ENCODE assay signal across 26 mouse cellular contexts in genomic region chr1:90902751-90903150, GRCm38 (mm10). TPM values are rescaled to one million over a fixed set of nuclear protein-coding genes. Genes with fewer than 3 reads are reported as not detected.
DNase-seq lines count a peak whose midpoint lies in the region; ATAC-seq and TF ChIP-seq lines count a peak whose summit lies in the region.
"Had no signal": no experiment of that assay in that cellular context is flagged by ENCODE, and none has a peak within 500 bp of the region (broad histone marks: within the 10 kb centered on the region; RNA-seq: fewer than 3 reads in every experiment).

No protein-coding gene starts in this region.

- no peak overlapping the region for H3K4me3 ChIP-seq in stomach, embryonic 15.5 days (replicated peaks)
- no peak overlapping the region for H3K4me3 ChIP-seq in stomach, postnatal 0 days (ENCODE audit: low read depth, low read length)
- H3K4me3 ChIP-seq in intestine, embryonic 16.5 days (ENCODE audit: low read length), result no peak overlapping the region
- no peak overlapping the region for H3K4me3 ChIP-seq in hindbrain, embryonic 10.5 days
- H3K4me3 ChIP-seq: forebrain, embryonic 13.5 days; gastrocnemius, adult 2 months; heart, embryonic 12.5 days; hindbrain, embryonic 13.5 days had no signal

- H3K27ac ChIP-seq in stomach, embryonic 15.5 days, result 0 out of 2 replicates have a peak overlapping the region, but pooled peaks have one; percentile 2
- no peak overlapping the region for H3K27ac ChIP-seq in stomach, postnatal 0 days (replicated peaks)
- H3K27ac ChIP-seq in intestine, embryonic 16.5 days (ENCODE audit: low read length), result peak overlapping the region; percentile 65
- H3K27ac ChIP-seq in hindbrain, embryonic 10.5 days, result no peak overlapping the region
- H3K27ac ChIP-seq: forebrain, embryonic 13.5 days; gastrocnemius, adult 2 months; hindbrain, embryonic 13.5 days; hindbrain, postnatal 0 days had no signal

- H3K9me3 ChIP-seq in stomach, embryonic 15.5 days, result no peaks in the 10 kb centered on the region
- no peaks in the 10 kb centered on the region for H3K9me3 ChIP-seq in stomach, postnatal 0 days (ENCODE audit: control insufficient read depth, low read length)
- no peaks in the 10 kb centered on the region for H3K9me3 ChIP-seq in intestine, embryonic 16.5 days (ENCODE audit: control insufficient read depth, low read length)
- H3K9me3 ChIP-seq in hindbrain, embryonic 10.5 days, result no peaks in the 10 kb centered on the region
- H3K9me3 ChIP-seq: forebrain, embryonic 13.5 days; heart, embryonic 12.5 days; hindbrain, embryonic 13.5 days had no signal

- TF ChIP-seq EP300 in stomach, postnatal 0 days (optimal IDR thresholded peaks at IDR 0.05), result no peak

- no peak overlapping the region for H3K9ac ChIP-seq in stomach, embryonic 15.5 days
- H3K9ac ChIP-seq in stomach, postnatal 0 days (ENCODE audit: low read length), result no peak overlapping the region
- H3K9ac ChIP-seq in intestine, embryonic 16.5 days (ENCODE audit: low read depth, low read length), result no peak overlapping the region
- H3K9ac ChIP-seq: forebrain, embryonic 13.5 days; heart, embryonic 12.5 days; hindbrain, embryonic 13.5 days had no signal

- WGBS in stomach, embryonic 15.5 days, result 67% methylated on average over 3 of the region's 3 CpGs
- WGBS in stomach, postnatal 0 days, result 64% methylated on average over 3 of the region's 3 CpGs
- 77% methylated on average over 3 of the region's 3 CpGs for WGBS in intestine, embryonic 16.5 days
- WGBS in hindbrain, embryonic 10.5 days, result 74% methylated on average over 3 of the region's 3 CpGs

- peaks cover 4% of the 10 kb centered on the region; the same call in 1 of the 2 replicates for H3K4me1 ChIP-seq in stomach, embryonic 15.5 days
- no peaks in the 10 kb centered on the region; the same call in 1 of the 2 replicates for H3K4me1 ChIP-seq in stomach, postnatal 0 days (replicated peaks; ENCODE audit: control insufficient read depth, insufficient read depth)
- peaks cover 20% of the 10 kb centered on the region for H3K4me1 ChIP-seq in intestine, embryonic 16.5 days (ENCODE audit: control insufficient read depth, insufficient read depth, low read length)
- H3K4me1 ChIP-seq in hindbrain, embryonic 10.5 days (replicated peaks), result peaks cover 26% of the 10 kb centered on the region
- H3K4me1 ChIP-seq: forebrain, embryonic 13.5 days had no signal

- DNase-seq in heart, adult 11 months, result peak; percentile 85
- no peak for DNase-seq in heart, postnatal 4 days
- no peak for DNase-seq in stomach, postnatal 0 days (ENCODE audit: low spot score)
- DNase-seq in kidney, adult 9 months, result no peak
- DNase-seq in hindbrain, embryonic 10.5 days (ENCODE audit: low spot score), result no peak
- DNase-seq: adrenal gland, postnatal 10 days; cerebellum, adult 11 months; cerebellum, adult 8-10 months; cerebellum, postnatal 25 days; gastrocnemius, adult 2 months; gastrocnemius, postnatal 36 days; heart, adult 18-20 months; kidney, adult 11 months had no signal

- H3K27me3 ChIP-seq in stomach, embryonic 15.5 days (replicated peaks), result no peaks in the 10 kb centered on the region
- no peaks in the 10 kb centered on the region for H3K27me3 ChIP-seq in stomach, postnatal 0 days (ENCODE audit: control insufficient read depth, insufficient read depth, low read length)
- H3K27me3 ChIP-seq in intestine, embryonic 16.5 days (replicated peaks; ENCODE audit: control insufficient read depth, insufficient read depth, low read length), result no peaks in the 10 kb centered on the region
- peaks cover 6% of the 10 kb centered on the region; the same call in 1 of the 2 replicates for H3K27me3 ChIP-seq in hindbrain, embryonic 10.5 days (ENCODE audit: insufficient read depth, poor library complexity, severe bottlenecking)
- H3K27me3 ChIP-seq: forebrain, embryonic 13.5 days; hindbrain, embryonic 13.5 days had no signal

- no peak overlapping the region for H3K4me2 ChIP-seq in stomach, embryonic 15.5 days
- H3K4me2 ChIP-seq in stomach, postnatal 0 days (replicated peaks; ENCODE audit: low read depth), result no peak overlapping the region
- H3K4me2 ChIP-seq in intestine, embryonic 16.5 days (ENCODE audit: low read depth, low read length), result no peak overlapping the region
- H3K4me2 ChIP-seq: forebrain, embryonic 13.5 days; heart, embryonic 12.5 days; hindbrain, embryonic 13.5 days had no signal

- no peak for ATAC-seq in stomach, embryonic 15.5 days (ENCODE audit: insufficient read depth, low FRiP score, low read depth)
- ATAC-seq in stomach, postnatal 0 days (ENCODE audit: low FRiP score, low TSS enrichment), result no peak
- no peak for ATAC-seq in intestine, embryonic 16.5 days
- ATAC-seq: forebrain, embryonic 13.5 days; hindbrain, postnatal 0 days had no signal

- H3K36me3 ChIP-seq in stomach, embryonic 15.5 days, result no peaks in the 10 kb centered on the region
- no peaks in the 10 kb centered on the region for H3K36me3 ChIP-seq in stomach, postnatal 0 days (ENCODE audit: control insufficient read depth, insufficient read depth, low read length)
- H3K36me3 ChIP-seq in intestine, embryonic 16.5 days (ENCODE audit: control insufficient read depth, insufficient read depth, low read length), result no peaks in the 10 kb centered on the region
- no peaks in the 10 kb centered on the region for H3K36me3 ChIP-seq in hindbrain, embryonic 10.5 days
- H3K36me3 ChIP-seq: heart, embryonic 12.5 days; hindbrain, embryonic 13.5 days had no signal

- no peak for TF ChIP-seq CTCF in stomach, postnatal 0 days (IDR thresholded peaks at IDR 0.05; ENCODE audit: low read depth)

RNA-seq across cellular contexts. Expression of gene Mlph, which starts 12.1 kb away (rescaled TPM):
- total RNA-seq in heart, postnatal 4 days (2021), result 1 to 10 TPM; 1.0 TPM
- polyA plus RNA-seq in stomach, embryonic 15.5 days (2015; fragmentation: Nextera tagmentation; extraction: Ambion mirVana), result 1.8 and 2.3 TPM in 2 replicates
- 8.8 and 9.8 TPM in 2 replicates for polyA plus RNA-seq in stomach, postnatal 0 days (2015; fragmentation: Nextera tagmentation; extraction: Ambion mirVana)
- 3.2 and 3.3 TPM in 2 replicates for polyA plus RNA-seq in intestine, embryonic 16.5 days (2015; fragmentation: Nextera tagmentation; extraction: Ambion mirVana)
- polyA plus RNA-seq in hindbrain, embryonic 10.5 days (2016; fragmentation: Nextera tagmentation; extraction: Ambion mirVana), result 0.14 and 0.32 TPM in 2 replicates
- total RNA-seq: MEL had no signal

RNA-seq across cellular contexts. Expression of gene Prlh, which starts 50.2 kb away (rescaled TPM):
- not detected for total RNA-seq in heart, postnatal 4 days (2021)
- not detected in 2 replicates for polyA plus RNA-seq in stomach, embryonic 15.5 days (2015; fragmentation: Nextera tagmentation; extraction: Ambion mirVana)
- polyA plus RNA-seq in stomach, postnatal 0 days (2015; fragmentation: Nextera tagmentation; extraction: Ambion mirVana), result not detected in 2 replicates
- polyA plus RNA-seq in intestine, embryonic 16.5 days (2015; fragmentation: Nextera tagmentation; extraction: Ambion mirVana), result not detected in 2 replicates
- not detected in 2 replicates for polyA plus RNA-seq in hindbrain, embryonic 10.5 days (2016; fragmentation: Nextera tagmentation; extraction: Ambion mirVana)
- total RNA-seq: adrenal gland, postnatal 10 days; adrenal gland, postnatal 4 days; gastrocnemius, adult 2 months; gastrocnemius, postnatal 36 days; heart, adult 18-20 months; heart, postnatal 25 days; hindbrain, postnatal 0 days; MEL had no signal
- polyA plus RNA-seq: brain, embryonic 14.5 days; C2C12; cortical plate, adult 2 months; forebrain, embryonic 13.5 days; heart, embryonic 12.5 days; heart, embryonic 16.5 days; hindbrain, embryonic 13.5 days had no signal

RNA-seq across cellular contexts. Expression of gene Col6a3, which starts 59.0 kb away (rescaled TPM):
- 100 to 1,000 TPM; 103 to 109 TPM for total RNA-seq in heart, postnatal 4 days (2021)
- 86.6 and 109 TPM in 2 replicates for polyA plus RNA-seq in stomach, embryonic 15.5 days (2015; fragmentation: Nextera tagmentation; extraction: Ambion mirVana)
- 56.9 and 60.5 TPM in 2 replicates for polyA plus RNA-seq in stomach, postnatal 0 days (2015; fragmentation: Nextera tagmentation; extraction: Ambion mirVana)
- 61.9 and 70.6 TPM in 2 replicates for polyA plus RNA-seq in intestine, embryonic 16.5 days (2015; fragmentation: Nextera tagmentation; extraction: Ambion mirVana)
- polyA plus RNA-seq in hindbrain, embryonic 10.5 days (2016; fragmentation: Nextera tagmentation; extraction: Ambion mirVana), result 4.1 and 4.7 TPM in 2 replicates
- total RNA-seq: MEL had no signal

Comparison
In these comparisons a context has a peak if more than half of its experiments do, and no peak if none do; other contexts are left out.
1. H3K27ac ChIP-seq: peak in stomach, embryonic 15.5 days (single experiment) and intestine, embryonic 16.5 days (single experiment); none in stomach, postnatal 0 days (single experiment) and hindbrain, embryonic 10.5 days (single experiment).
2. RNA of gene Col6a3, which starts 59.0 kb away (polyA plus RNA-seq): 86.6 to 109 TPM in stomach, embryonic 15.5 days, 61.9 to 70.6 TPM in intestine, embryonic 16.5 days and 56.9 to 60.5 TPM in stomach, postnatal 0 days; 4.1 to 4.7 TPM in hindbrain, embryonic 10.5 days; every median in the first group is over 10 times any median in the second.